Mouse (Mus musculus) testis, postnatal 10 days (tissue): ENCODE data around the gene Rae1.

ENCODE experiments used
- DNase-seq: peaks from one replicate; pipeline ENCODE4 v3.0.0; 2021; ENCODE audit warnings: low spot score

Rae1 gene

DNA sequence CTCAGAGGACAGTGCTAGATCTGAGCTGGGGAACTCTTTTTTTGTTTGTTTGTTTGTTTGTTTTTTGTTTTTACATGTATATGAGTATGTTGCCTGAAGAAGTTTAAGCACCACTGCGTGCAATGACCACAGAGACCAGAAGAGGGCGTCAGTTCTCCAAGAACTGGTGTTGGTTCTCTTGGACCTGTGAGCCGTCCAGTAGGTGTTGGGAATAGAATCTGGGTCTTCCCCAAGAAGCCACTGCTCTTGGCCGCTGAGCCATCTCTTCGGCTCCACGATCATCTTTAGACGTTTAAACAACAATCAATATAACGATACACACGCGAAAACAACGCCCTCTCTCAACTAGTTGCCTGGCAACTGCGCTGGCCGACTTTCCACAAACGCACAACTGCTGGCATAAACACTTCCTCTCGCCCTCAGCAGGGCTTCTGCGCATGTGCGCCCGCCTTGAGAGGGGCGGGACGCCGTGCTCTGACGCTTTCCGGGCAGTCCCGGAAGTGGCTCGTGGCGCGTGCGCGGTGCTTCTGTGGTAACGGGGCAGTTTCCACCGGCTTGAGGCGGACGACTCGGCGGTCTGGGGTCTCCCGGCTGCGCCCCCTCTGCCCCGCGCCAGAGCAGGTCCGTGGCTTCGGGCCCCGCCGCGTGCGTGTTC, at the start of gene Rae1:
Gene Rae1, plus strand, starts transcription at position 488 of the 655 bp plus-strand sequence.
- peak; percentile 100 for DNase-seq

DNA sequence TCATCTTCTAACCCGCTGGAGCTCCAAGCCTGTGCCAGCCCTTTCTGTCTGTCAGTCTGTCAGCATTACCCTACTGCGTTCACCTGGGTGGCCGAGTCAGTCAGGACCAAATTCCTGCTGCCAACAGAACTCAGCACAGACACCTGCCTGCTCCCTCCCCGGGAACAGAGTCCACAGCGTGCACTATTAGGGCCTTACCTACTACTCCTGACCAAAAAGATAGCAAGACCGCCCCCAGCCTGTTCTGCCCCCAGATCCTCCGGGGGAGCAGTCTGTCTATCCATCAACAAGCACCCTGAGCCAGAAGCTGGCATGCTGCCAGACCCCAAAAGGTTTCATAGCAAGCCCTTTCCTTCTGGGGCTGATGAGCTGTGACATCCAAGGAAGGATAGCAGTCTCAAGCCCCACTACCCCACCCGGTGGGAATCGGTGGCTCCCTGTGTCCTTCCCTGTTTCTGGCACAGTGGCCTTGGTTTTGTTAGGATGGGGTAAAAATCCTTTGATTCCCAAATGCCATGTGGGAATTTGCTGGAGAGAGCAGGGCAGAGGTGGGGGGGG, 49.7 kb upstream of the Rae1 start:
- peak; percentile 54 for DNase-seq

DNA sequence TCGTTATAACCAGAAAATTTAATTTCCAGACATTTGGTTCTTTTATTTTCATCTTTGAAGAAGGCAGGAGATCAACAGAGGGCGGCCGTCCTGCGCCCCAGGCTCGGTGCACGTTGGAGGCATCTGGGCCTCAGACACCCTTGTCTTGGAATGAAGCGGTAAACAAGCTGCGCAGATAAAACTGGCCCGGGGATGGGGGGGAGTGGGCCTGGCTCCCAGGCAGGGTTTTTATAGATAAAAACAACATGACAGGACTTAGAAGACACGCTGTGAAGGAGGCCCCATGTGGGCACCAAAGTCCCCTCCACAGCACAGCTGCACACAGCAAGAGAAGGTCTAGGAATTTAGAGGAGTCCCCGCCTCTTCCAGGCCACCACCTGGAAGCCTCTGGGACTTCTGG, 49.2 kb upstream of the Rae1 start:
- DNase-seq = no peak

DNA sequence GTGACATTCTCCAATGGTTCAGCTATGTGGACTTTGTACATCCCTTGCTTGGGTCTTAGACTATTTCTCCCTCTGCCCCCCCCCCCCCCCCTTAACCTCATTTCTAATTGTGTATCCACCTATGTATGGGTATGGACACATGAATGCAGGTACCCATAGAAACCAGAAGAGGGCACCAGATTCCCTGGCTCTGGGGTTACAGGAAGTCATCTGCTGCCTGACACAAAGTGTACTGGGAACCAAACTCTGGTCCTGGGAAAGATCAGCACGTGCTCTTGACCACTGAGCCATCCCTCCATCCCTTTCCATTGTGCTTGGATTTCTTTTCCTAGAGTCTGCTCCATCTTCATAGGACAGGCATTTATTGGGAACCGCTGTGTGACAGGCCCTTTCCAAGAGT, 47.9 kb upstream of the Rae1 start:
- no peak for DNase-seq

GRCm38 (mm10) chr2:172958579-172958978, 41.3 kb upstream of the Rae1 start:
- no peak for DNase-seq

DNA sequence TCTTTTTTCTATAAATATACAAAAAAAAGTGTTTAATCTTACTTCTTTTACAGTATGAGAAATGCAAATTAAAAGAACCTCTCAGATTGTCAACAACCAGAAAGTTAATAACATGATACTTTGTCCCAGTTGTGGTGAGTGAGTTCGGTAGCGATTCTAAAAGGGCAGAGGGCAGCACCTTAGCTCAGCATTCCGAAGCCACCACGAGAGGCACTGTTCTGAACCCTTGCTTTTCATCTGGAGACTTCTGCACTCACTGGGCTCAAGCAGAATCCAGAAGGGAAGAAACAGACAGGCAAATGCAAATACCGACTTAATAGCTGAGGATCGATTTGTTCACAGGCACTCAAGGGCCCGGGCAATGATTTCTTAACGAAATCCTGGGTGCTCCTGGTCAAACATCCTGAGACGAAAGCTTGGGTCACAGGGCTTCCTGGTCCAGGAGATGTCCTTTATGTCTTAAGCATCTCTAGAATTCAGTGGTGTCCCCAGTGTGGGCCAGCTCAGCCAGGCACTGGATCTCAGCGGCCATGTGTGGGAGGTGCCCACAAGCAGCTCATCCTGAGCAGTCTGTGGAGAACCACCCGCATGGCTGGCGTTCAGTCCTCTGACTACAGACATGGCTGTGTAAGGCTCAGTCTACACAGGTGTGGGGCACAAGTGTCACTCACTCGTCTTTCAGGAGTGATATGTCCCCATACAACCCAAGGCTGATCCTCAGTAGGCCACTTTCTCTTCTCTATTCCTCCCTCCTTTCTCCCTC, 40.7 kb upstream of the Rae1 start:
- no peak for DNase-seq

GRCm38 (mm10) chr2:172960350-172960749, 39.6 kb upstream of the Rae1 start:
- no peak for DNase-seq

- DNase-seq = no peak
These were observed 38.7 kb upstream of the Rae1 start for GRCm38 (mm10) chr2:172961211-172961610.

GRCm38 (mm10) chr2:172965249-172965648, 34.7 kb upstream of the Rae1 start:
- DNase-seq = no peak

DNA sequence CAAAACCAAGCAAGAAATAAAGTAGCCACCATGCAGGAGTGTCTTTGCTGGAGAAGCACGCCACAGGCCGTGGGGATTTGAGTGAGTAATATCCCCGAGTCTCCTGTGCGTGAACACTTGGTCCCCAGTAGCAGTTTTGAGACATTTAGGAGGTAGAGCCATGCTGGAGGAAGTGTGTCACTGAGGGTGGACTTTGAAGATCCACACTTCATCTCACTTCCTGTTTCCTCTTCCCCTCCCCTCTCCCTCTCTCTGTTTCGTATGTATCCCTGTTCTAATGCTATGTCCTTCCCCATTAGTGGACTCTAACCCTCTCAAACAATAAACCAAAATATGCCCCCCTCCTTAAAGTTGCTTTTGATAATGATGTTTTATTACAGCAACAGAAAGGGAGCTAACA, 33.4 kb upstream of the Rae1 start:
- DNase-seq = no peak

GRCm38 (mm10) chr2:172971865-172972264, 28.1 kb upstream of the Rae1 start:
- DNase-seq = no peak

DNA sequence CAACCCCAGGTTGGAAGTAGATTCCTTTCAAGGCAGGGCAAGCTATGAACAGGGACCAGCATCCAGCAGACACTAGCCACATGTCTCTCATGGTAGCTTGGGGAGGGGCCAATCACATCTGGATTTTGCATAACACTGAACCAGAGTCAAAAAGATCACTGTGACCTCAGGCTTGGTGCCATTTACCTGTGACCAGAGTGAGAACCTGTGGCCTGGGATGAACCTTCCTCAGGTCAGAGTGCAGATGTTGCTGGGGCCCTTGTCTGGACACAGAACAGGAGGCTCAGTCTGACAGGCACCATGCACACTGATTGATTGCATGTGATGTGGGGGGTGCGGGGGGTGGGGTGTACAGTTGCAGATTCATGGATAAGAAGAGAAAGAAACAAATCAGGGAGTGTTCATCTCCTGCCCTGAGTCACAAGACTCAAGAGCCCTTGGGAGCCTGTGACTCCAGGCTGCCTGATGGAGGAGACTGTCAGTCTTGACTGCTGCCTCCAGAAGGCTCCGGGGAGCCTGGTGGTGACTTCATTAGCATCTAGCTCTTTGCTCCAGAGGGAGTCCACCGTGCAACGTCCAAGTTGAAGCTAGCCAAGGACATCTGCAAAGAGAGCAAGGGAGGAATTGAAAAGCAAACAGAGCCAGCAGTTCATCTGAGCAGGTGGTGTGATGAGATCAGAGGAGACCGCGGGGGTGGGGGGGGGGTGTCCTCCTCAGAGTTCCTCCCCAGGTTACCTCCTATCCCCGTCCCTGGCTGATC, 25.9 kb upstream of the Rae1 start:
- no peak for DNase-seq

- no peak for DNase-seq
These were observed 25.2 kb upstream of the Rae1 start for GRCm38 (mm10) chr2:172974701-172975100.

DNA sequence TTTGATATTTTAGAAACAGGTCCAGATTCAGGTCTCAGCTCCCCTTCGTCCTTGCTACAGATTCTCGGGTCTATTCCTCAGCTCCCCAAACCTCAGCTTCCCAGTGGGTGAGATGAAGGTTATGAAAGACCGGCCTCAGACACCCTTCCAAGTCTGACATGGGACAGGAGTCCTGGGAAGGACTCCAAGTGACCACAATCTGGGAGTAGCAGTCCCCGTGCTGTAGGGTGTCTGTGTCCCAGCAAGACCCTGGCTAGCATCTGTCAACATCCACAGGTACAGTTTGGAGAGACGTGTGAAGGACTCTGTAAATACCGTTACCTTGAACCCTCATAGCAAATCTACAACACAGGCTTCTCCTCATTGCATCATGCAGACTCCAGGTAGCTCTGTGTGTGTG, 24.8 kb upstream of the Rae1 start:
- DNase-seq = no peak

- DNase-seq = no peak
These were observed 23.2 kb upstream of the Rae1 start for GRCm38 (mm10) chr2:172976661-172977238.

GRCm38 (mm10) chr2:172977409-172978130, 22.3 kb upstream of the Rae1 start, which contains the start of gene Spo11:
Gene Spo11 (plus strand): TSS chr2:172977700.
- DNase-seq = no peak

GRCm38 (mm10) chr2:172978131-172978633, 21.7 kb upstream of the Rae1 start:
- no peak for DNase-seq

DNA sequence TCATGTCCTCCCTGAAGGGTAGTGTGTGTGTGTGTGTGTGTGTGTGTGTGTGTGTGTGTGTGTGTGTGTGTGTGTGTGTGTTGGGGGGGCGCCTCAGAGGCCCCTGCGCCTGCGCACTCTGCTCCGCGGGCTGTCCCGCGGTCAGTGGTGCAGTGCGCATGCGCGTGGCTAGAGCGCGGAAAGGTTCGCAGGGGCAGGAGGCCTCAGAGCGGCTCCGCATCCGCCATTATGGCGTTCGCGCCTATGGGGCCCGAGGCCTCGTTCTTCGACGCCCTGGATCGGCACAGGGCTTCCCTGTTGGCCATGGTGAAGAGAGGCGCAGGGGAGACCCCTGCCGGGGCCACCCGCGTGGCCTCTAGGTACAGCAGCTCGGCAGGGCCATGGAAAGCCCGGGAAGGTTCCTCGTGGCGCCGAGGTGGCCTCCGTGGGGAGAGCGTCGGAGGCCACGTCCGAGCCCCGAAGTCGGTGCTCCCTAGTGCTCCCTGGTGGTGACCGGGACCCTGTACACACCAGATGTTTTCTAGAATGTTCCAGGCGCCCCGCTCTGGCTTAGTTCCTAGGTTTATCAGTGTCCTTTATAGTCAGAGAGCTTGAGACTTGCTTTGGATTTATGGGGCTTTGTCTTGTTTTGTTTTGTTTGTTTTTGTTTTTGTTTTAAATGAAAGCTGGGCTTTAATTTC, 20.1 kb upstream of the Rae1 start:
- DNase-seq = no peak

DNA sequence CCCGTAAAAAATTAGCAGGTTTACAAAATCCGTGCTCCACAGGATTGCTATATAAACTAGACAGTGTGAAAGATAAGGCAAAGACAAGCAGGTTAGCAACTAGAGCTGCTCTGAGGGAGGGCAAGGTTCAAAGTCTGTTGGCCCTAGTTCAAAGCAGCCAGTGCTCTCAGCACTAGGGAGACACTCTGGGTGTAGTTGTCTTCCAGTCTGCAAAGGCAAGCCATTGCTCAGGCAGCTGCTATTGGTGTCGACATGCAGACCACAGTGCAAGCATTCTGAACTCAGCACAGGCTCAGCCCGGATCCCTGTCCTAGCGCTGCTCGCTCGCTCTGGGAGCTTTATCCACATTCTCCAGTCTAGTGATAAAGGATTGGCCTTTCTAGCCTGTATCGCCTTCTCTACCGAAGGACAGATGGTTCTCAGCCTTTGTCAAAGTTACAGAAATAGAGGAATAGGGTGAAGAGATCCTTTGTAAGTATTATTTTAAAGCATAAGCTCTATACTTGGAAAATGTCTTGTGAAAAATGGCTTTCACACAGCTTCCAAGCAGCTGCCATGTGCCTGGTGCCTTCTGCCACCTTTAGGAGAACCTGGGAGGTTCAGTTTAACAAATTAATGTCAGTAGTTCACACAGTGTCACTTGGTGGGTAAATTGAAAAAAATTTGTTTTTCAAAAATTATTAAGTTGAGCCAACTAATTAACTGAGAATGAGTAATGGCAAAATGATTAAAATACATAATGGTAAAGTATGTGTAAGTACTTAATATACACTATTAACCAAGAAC, 16.9 kb upstream of the Rae1 start:
- no peak for DNase-seq

DNA sequence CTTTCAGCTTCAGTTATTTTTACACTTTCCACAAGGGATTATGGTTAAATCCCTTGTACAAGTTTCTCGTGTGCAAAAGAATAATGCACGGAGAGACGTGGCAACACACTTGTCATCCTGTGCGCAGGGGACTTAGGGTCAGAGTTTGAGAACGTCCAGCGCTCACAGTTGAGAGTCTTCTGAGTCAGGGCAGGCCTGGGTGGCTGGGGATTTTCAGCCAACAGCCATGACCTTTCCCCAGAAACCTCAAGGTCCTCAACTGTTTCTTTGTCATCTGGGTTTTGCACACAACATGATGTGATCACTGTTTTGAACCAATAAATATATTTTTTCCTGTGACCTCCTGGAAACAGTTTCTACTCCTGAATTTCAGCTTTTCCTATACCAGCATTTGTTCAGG, 9.8 kb upstream of the Rae1 start:
- no peak for DNase-seq
